Mouse (Mus musculus) spleen, postnatal 10 days (tissue): Measurements from ENCODE around the gene Zeb2.

Experiments used
- DNase-seq, 2 experiments: peaks; one replicate each; pipeline ENCODE4 v3.0.0; 2021 to 2022; ENCODE audit warnings: low spot score in 2 of 2

Zeb2 gene

GRCm38 (mm10) chr2:45112021-45112747 is 5.0 kb downstream of the Zeb2 start:
- peak in 1 of 2 experiments; percentile 41 for DNase-seq

GRCm38 (mm10) chr2:45111571-45111970 is 5.6 kb downstream of the Zeb2 start:
- peak in 1 of 2 experiments; percentile 31 for DNase-seq

GRCm38 (mm10) chr2:45110757-45111411 is 6.3 kb downstream of the Zeb2 start:
- DNase-seq: peak; percentile 65 to 71

GRCm38 (mm10) chr2:45109951-45110756 is 7.0 kb downstream of the Zeb2 start:
- DNase-seq: peak; percentile 79 to 85

GRCm38 (mm10) chr2:45109161-45109950 is 7.8 kb downstream of the Zeb2 start:
- DNase-seq: peak; percentile 69

- peak; percentile 59 to 70 for DNase-seq
Measured at GRCm38 (mm10) chr2:45108521-45109091, 8.6 kb downstream of the Zeb2 start.

GRCm38 (mm10) chr2:45107555-45107954 is 9.6 kb downstream of the Zeb2 start:
- no peak for DNase-seq

GRCm38 (mm10) chr2:45105922-45106851 is 11.0 kb downstream of the Zeb2 start:
- DNase-seq: no peak

GRCm38 (mm10) chr2:45105281-45105721 is 11.9 kb downstream of the Zeb2 start:
- DNase-seq: no peak

- DNase-seq: no peak
Measured at GRCm38 (mm10) chr2:45104511-45105055, 12.6 kb downstream of the Zeb2 start.

- DNase-seq: no peak
Measured at GRCm38 (mm10) chr2:45104066-45104465, 13.1 kb downstream of the Zeb2 start.

- no peak for DNase-seq
Measured at GRCm38 (mm10) chr2:45103021-45103983, 13.9 kb downstream of the Zeb2 start.

GRCm38 (mm10) chr2:45102191-45102638 is 15.0 kb downstream of the Zeb2 start:
- no peak for DNase-seq

GRCm38 (mm10) chr2:45101586-45101985 is 15.6 kb downstream of the Zeb2 start:
- no peak for DNase-seq

GRCm38 (mm10) chr2:45101040-45101439 is 16.2 kb downstream of the Zeb2 start:
- no peak for DNase-seq

- DNase-seq: no peak
Measured at GRCm38 (mm10) chr2:45100628-45101027, 16.6 kb downstream of the Zeb2 start.

- DNase-seq: no peak
Measured at GRCm38 (mm10) chr2:45100017-45100416, 17.2 kb downstream of the Zeb2 start.

- no peak for DNase-seq
Measured at GRCm38 (mm10) chr2:45099081-45099480, 18.1 kb downstream of the Zeb2 start.
